Mouse (Mus musculus) adrenal gland, postnatal 14 days (tissue): ENCODE measurements at regions not wholly inside any gene's neighbourhood (a gene's known extent, or its start where the extent isn't known, plus 50 kb on each side); places are given as distances from the start of the nearest gene placed in this dataset.

Source experiments
- DNase-seq: peaks from one replicate; pipeline ENCODE4 v3.0.0; 2021; ENCODE audit warnings: mixed read lengths

DNA sequence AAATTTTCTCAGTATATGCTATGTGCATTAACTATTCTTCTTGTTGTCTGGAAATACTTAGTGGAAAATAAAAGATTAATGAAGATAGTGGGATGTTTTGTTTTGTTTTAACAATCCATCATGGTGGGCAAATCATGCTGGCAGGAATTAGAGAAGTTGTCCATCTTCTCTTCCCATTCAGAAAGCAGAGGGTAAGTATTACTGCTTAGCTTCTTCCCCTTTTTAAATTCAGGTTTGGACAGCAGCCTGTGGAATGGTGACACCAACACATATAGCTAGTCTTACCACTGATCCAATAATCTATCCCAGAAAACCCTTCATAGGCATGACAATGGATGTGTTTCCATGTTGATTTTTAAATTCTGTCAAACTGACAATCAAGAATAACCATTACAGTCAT lies 467.9 kb upstream of the Mef2c start:
- DNase-seq: no peak

- DNase-seq: no peak
Measured at GRCm38 (mm10) chr13:83041506-83041905, 462.3 kb upstream of the Mef2c start.

DNA sequence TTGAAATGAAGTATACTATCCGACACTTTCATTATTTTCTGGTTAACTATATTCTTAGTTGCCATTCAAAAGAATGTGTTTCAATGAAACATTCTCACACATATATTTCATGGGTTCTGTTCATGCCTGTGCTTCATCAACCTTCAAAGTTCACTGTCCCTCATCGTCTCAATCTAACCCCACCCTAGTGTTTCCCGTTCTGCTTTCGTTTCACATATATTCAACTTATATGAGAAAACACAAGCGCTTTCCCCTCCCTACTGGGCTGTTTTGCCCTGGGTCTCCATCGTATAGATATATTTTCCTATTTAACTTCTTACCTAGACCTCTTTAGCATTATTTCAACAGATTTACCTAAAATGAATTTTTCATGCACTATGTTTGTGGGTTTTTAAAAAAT lies 458.3 kb upstream of the Mef2c start:
- no peak for DNase-seq

- no peak for DNase-seq
Measured at GRCm38 (mm10) chr13:83045970-83046369, 457.9 kb upstream of the Mef2c start.

GRCm38 (mm10) chr13:83046571-83047123 lies 457.2 kb upstream of the Mef2c start:
- DNase-seq: no peak

DNA sequence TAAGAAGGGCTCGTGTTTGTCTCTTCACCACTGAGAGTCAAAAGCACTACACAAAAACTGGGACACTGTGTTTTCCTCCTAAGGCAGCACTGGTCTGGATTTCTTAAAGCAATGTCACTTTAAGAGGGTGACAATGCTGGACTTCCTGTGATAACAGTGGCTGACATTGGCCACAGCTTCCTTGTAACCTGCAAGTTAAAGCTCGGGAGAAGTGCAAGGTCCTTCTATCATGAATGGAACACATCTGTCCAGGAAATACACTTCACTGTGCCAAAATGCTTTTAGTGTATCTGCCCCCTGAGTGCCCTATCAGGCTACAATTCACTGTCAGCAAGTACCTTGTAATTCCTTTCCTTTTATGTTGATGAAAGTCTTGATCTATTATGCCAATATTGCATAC lies 448.0 kb upstream of the Mef2c start:
- no peak for DNase-seq

- DNase-seq: no peak
Measured at GRCm38 (mm10) chr13:83056415-83056814, 447.4 kb upstream of the Mef2c start.

DNA sequence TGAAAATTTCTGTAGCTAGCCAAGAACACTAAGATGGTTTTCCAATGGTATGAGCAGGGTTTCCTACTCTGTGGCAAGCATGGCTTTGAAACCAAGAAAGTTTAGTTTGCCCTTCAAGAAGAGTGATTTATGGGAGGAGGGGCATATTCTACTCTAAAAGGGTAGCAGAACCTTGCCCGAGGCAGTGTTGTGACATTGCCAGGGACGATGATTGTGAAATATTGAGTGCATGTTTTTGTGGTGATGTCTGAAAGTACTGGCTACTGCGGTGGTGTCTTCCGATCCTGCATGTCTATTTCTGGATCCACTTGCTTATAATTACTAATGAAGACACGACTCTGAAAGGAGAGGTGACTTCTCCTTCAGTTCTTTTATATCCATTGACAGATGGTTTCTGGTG lies 439.1 kb upstream of the Mef2c start:
- peak; percentile 64 for DNase-seq

- no peak for DNase-seq
Measured at GRCm38 (mm10) chr13:83065201-83065600, 438.6 kb upstream of the Mef2c start.

- no peak for DNase-seq
Measured at GRCm38 (mm10) chr13:83066115-83066753, 437.6 kb upstream of the Mef2c start.

DNA sequence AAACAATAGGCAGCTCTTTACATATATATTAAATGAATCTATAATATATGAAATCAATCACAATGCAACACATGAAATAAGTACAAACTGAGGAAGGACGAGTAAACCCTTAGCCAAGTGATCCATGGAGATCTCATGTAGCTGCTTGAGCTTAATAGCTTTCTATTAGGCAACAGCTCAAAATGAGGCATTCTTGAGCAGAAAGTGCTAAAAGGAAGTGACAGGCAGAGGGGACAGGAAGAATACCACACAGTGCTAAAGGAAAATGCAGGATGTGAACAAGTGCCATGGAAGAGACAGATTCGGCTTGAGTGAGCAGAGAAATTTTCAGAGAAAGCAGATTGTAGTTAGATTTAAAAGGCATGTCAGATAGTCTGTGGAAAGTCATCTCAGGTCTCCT lies 436.3 kb upstream of the Mef2c start:
- DNase-seq: no peak

GRCm38 (mm10) chr13:83068588-83068987 lies 435.2 kb upstream of the Mef2c start:
- DNase-seq: no peak

- DNase-seq: no peak
Measured at GRCm38 (mm10) chr13:83069293-83069692, 434.5 kb upstream of the Mef2c start.

DNA sequence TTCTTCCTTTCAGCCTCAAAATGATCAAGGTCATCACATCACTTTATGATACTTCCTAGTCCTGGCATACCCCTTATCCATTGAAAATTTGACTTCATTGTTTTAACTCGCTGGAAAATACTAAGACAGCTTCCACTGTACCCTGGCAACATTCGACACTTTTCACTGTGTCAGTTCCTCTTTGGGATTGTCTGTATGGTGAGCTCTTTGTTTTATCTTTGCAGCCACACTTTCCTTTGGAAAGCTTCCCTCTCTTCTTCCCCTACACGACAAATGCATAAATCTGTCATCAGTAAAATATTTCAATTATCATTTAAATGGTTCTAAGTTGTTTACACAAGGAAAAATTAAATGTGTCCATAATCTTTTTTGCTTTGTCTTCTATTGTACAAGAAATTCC lies 431.8 kb upstream of the Mef2c start:
- no peak for DNase-seq

- DNase-seq: no peak
Measured at GRCm38 (mm10) chr13:83074219-83074965, 429.4 kb upstream of the Mef2c start.

GRCm38 (mm10) chr13:83075320-83075877 lies 428.4 kb upstream of the Mef2c start:
- DNase-seq: no peak

DNA sequence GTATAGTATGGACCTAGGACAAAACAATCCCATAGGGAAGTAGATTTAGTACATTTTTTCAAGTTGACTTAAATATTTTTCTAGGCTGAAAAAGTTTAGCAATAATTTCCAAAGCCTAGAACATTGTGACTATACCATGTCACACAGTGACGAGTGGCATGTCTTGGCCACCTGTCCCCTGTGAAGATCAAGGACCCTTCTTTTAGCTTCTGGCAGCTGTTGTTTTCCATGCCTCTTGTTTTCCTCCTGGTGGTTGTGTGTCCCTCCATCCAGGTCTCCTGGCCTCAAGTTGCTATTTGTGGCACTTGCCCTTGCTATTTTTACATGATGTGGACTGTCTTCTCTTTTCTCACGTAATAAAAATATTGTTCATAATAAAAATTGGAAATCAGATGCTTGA lies 427.2 kb upstream of the Mef2c start:
- no peak for DNase-seq

- no peak for DNase-seq
Measured at GRCm38 (mm10) chr13:83077085-83077484, 426.7 kb upstream of the Mef2c start.

GRCm38 (mm10) chr13:83079291-83079690 lies 424.5 kb upstream of the Mef2c start:
- no peak for DNase-seq

DNA sequence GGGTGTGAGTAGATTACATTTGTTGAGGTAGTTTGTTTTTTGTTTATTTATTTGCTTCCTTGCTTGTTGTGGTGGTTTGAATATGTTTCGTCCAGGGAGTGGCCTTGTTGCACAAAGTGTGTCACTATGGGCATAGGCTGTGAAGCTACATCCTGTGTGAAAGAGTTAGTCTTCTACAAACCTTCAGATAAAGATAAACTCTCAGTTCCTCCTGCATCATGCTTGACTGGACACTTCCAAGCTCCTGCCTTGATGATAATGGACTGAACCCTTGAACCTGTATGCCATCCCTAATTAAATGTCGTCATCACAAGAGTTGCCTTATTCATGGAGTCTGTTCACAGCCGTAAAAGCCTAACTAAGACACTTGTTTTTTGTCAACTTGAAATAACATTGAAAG lies 418.9 kb upstream of the Mef2c start:
- no peak for DNase-seq

- DNase-seq: no peak
Measured at GRCm38 (mm10) chr13:83099908-83100307, 403.9 kb upstream of the Mef2c start.

DNA sequence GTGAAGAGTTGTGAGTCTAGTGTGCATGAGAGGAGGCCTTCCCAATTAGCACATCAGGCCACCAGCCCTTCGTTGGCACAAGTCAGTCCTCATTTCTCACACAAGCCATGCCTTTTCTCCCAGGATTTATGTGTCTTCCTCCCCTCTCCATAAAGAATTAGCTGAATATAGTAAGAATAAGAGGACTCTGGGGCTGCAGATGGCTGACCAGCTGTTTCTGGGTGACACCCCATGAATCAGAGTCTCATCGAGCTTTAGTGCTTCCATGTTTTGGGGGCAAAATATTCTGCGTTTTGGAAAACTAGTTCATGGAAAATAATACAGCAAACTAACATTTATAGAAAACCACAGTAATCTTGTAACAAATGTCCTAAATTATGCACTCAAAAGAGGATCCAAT lies 393.2 kb upstream of the Mef2c start:
- no peak for DNase-seq

GRCm38 (mm10) chr13:83111503-83111902 lies 392.3 kb upstream of the Mef2c start:
- DNase-seq: no peak

GRCm38 (mm10) chr13:83112323-83112722 lies 391.5 kb upstream of the Mef2c start:
- DNase-seq: no peak
